Mouse (Mus musculus) T-helper 17 cell (primary cell): ENCODE measurements around the gene Syt13.

Source experiments
- in situ Hi-C, 2 experiments: fragments of 300-600 bp; cut with MboI, MseI; formaldehyde crosslinking; loops; 1 replicate in 1 of 2; 2 replicates in 1 of 2; pipeline ENCODE4 v1.15.1; 2025; ENCODE audit warnings: high pct_unique_total_duplicates in 2 of 2

Gene Syt13

GRCm38 (mm10) chr2:92987901-92988631 lies 73.2 kb downstream of the Syt13 start:
- in situ Hi-C loops: loop anchor here in 1 of 2 experiments (10.0 kb wide), 1 partner anchor 357 kb away; no protein-coding TSS in a partner anchor

- in situ Hi-C loops: loop anchor here in 1 of 2 experiments (10.0 kb wide), 1 partner anchor 355 kb away; no protein-coding TSS in a partner anchor
Measured at GRCm38 (mm10) chr2:92989593-92989992, 74.7 kb downstream of the Syt13 start.

GRCm38 (mm10) chr2:92991976-92992375 lies 77.1 kb downstream of the Syt13 start:
- in situ Hi-C loops: no loop called here

- in situ Hi-C loops: loop anchor here in 1 of 2 experiments (25.0 kb wide), 1 partner anchor 1468 kb away; the partner anchor contains the start of gene Ckap5
Measured at GRCm38 (mm10) chr2:93005028-93005427, 90.1 kb downstream of the Syt13 start.
